Mouse (Mus musculus) embryonic facial prominence, embryonic 15.5 days (tissue): ENCODE data around the gene Gm45844. TPM values are rescaled to one million over a fixed set of nuclear protein-coding genes. Genes with fewer than 3 reads are reported as not detected.
"Not testable (repeated sequence)": the region's sequence is repeated elsewhere in the genome, so short reads cannot be mapped to it uniquely, and the experiment has no call there.

ENCODE experiments used
- ATAC-seq: fragments of 200-750 bp; cut with Nextera tagmentation; 2 replicates; pipeline ENCODE4 v1.8.0; 2017; ENCODE audit warnings: low read depth, moderate TSS enrichment; ENCODE audit not compliant: insufficient number of reproducible peaks, low FRiP score, low TSS enrichment
- H3K27ac ChIP-seq: fragments of 300-500 bp; sonication (generic); replicated peaks from 2 replicates; pipeline ENCODE4 v1.5.1; 2015; ENCODE audit warnings: mild to moderate bottlenecking, inconsistent platforms
- H3K27me3 ChIP-seq: fragments of 300-500 bp; sonication (generic); 2 replicates; pipeline ENCODE4 v1.6.1; 2015; ENCODE audit warnings: inconsistent platforms
- H3K36me3 ChIP-seq: fragments of 300-500 bp; sonication (generic); 2 replicates; pipeline ENCODE4 v1.6.1; 2015; ENCODE audit warnings: mild to moderate bottlenecking, inconsistent platforms
- H3K4me1 ChIP-seq: fragments of 300-500 bp; sonication (generic); 2 replicates; pipeline ENCODE4 v1.6.1; 2015; ENCODE audit warnings: inconsistent platforms
- H3K4me2 ChIP-seq: fragments of 300-500 bp; sonication (generic); replicated peaks from 2 replicates; pipeline ENCODE4 v1.6.1; 2015; ENCODE audit warnings: mild to moderate bottlenecking, inconsistent platforms
- H3K4me3 ChIP-seq: fragments of 300-500 bp; sonication (generic); replicated peaks from 2 replicates; pipeline ENCODE4 v1.5.1; 2015; ENCODE audit warnings: mild to moderate bottlenecking, inconsistent platforms
- H3K9ac ChIP-seq: fragments of 300-500 bp; sonication (generic); 2 replicates; pipeline ENCODE4 v1.6.1; 2015; ENCODE audit warnings: inconsistent platforms
- H3K9me3 ChIP-seq: fragments of 300-500 bp; sonication (generic); replicated peaks from 2 replicates; pipeline ENCODE4 v1.6.1; 2016; ENCODE audit warnings: inconsistent platforms
- WGBS: fragments of 180-500 bp; shearing (Covaris S2); methylation state at CpG from one replicate; pipeline ENCODE4 v1.1.7; 2015; 5-methylcytosine and 5-hydroxymethylcytosine counted together
- polyA plus RNA-seq: library from polyadenylated mRNA; unstranded; fragments of >200 nt; fragmentation: Nextera tagmentation; extraction: Ambion mirVana; gene quantifications from 2 replicates; pipeline ENCODE4 v1.2.1, GENCODE M21; 2015

Gm45844 gene
- polyA plus RNA-seq, result 5.0 and 6.0 TPM in 2 replicates

GRCm38 (mm10) chr7:7277966-7278567 lies at the start of gene Gm45844:
Gm45844 (minus strand) TSS chr7:7278289.
- not testable (repeated sequence) for H3K36me3 ChIP-seq, H3K4me1 ChIP-seq, H3K27me3 ChIP-seq, H3K9me3 ChIP-seq
- 0 out of 2 replicates have a peak within 1 kb of the TSS, but pooled peaks have one; percentile 3 for H3K9ac ChIP-seq
- H3K27ac ChIP-seq, result peak within 1 kb of the TSS; percentile 67
- 45% methylated on average over 45 of the region's 45 CpGs for WGBS
- peak; percentile 100 for ATAC-seq
- H3K4me2 ChIP-seq, result peak within 1 kb of the TSS; percentile 35
- peak within 1 kb of the TSS; percentile 40 for H3K4me3 ChIP-seq

GRCm38 (mm10) chr7:7295595-7295994 lies 17.5 kb upstream of the Gm45844 start:
- Histone ChIP-seq H3K9ac (no peak overlapping the region), H3K4me1 (peaks cover 9% of the 10 kb centered on the region), H3K36me3 (peaks cover 49% of the 10 kb centered on the region), H3K27me3 (peaks cover 1% of the 10 kb centered on the region; the same call in 1 of the 2 replicates), H3K4me3 (no peak overlapping the region), H3K4me2 (no peak overlapping the region), H3K9me3 (no peaks in the 10 kb centered on the region), H3K27ac (no peak overlapping the region)
- ATAC-seq, result no peak
- WGBS, result 78% methylated on average over 16 of the region's 16 CpGs

DNA sequence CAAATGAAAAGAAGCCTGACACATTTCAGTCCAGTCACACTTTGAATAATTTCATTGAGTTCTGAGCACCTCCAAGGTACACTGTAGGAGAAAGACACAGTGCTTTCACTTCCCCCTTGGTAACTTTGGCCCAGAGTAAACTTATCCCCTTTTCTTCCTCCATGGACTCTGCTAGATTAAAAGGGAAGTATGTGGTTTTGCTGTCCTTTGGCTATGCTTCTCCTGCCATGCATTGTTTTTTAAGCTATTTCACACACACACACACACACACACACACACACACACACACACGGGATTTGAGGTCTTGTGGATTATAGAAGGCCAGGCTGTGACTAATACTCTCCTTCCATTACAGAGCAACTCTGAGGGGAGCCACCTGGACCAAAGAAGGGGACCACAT lies 3.3 kb upstream of the Gm45844 start:
- H3K27me3 ChIP-seq, result no peaks in the 10 kb centered on the region
- 35% methylated on average over 1 of the region's 1 CpGs for WGBS
- H3K9ac ChIP-seq, result no peak overlapping the region
- H3K4me2 ChIP-seq, result no peak overlapping the region
- peaks cover 4% of the 10 kb centered on the region; the same call in 1 of the 2 replicates for H3K9me3 ChIP-seq
- no peak overlapping the region for H3K4me3 ChIP-seq
- no peak overlapping the region for H3K27ac ChIP-seq
- H3K36me3 ChIP-seq, result peaks cover 25% of the 10 kb centered on the region
- no peaks in the 10 kb centered on the region for H3K4me1 ChIP-seq
- ATAC-seq, result no peak

GRCm38 (mm10) chr7:7277556-7277955 lies 533 bp downstream of the Gm45844 start:
- peak overlapping the region; percentile 40 for H3K4me3 ChIP-seq
- H3K4me1 ChIP-seq, H3K9me3 ChIP-seq, H3K27me3 ChIP-seq, H3K36me3 ChIP-seq: not testable (repeated sequence)
- 0 out of 2 replicates have a peak overlapping the region, but pooled peaks have one; percentile 3 for H3K9ac ChIP-seq
- 47% methylated on average over 24 of the region's 24 CpGs for WGBS
- peak; percentile 27; the same call in 1 of the 2 replicates for ATAC-seq
- peak overlapping the region; percentile 67 for H3K27ac ChIP-seq
- H3K4me2 ChIP-seq, result peak overlapping the region; percentile 35

- H3K36me3 ChIP-seq, result not testable (repeated sequence)
These were observed 30.9 kb downstream of the Gm45844 start, which contains the start of gene Vmn2r29 for GRCm38 (mm10) chr7:7247228-7247627. Vmn2r29 (minus strand) TSS chr7:7247328.

GRCm38 (mm10) chr7:7209313-7210151 lies 68.6 kb downstream of the Gm45844 start, which contains the start of gene Zfp772:
Zfp772 (minus strand) TSS chr7:7209998.
- not testable (repeated sequence) for H3K36me3 ChIP-seq, H3K27me3 ChIP-seq, H3K4me1 ChIP-seq, ATAC-seq, H3K9me3 ChIP-seq
- H3K9ac ChIP-seq, result peak within 1 kb of the TSS; percentile 42
- WGBS, result 2% methylated on average over 24 of the region's 24 CpGs
- H3K4me3 ChIP-seq, result peak within 1 kb of the TSS; percentile 54
- H3K4me2 ChIP-seq, result peak within 1 kb of the TSS; percentile 58
- H3K27ac ChIP-seq, result peak within 1 kb of the TSS; percentile 55; the same call in 1 of the 2 replicates

More at GRCm38 (mm10) chr7:7247228-7247627, 30.9 kb downstream of the Gm45844 start, which contains the start of gene Vmn2r29:
- not testable (repeated sequence) for H3K9ac ChIP-seq, H3K4me3 ChIP-seq, H3K4me1 ChIP-seq, H3K27me3 ChIP-seq, H3K9me3 ChIP-seq, H3K27ac ChIP-seq, ATAC-seq, H3K4me2 ChIP-seq
- no CpG with 5 or more reads among the region's 1 CpGs for WGBS

GRCm38 (mm10) chr7:7188191-7188942 lies 89.7 kb downstream of the Gm45844 start:
- peak overlapping the region; percentile 60 for H3K4me3 ChIP-seq
- no peaks in the 10 kb centered on the region for H3K9me3 ChIP-seq
- ATAC-seq, result peak; percentile 69; the same call in 1 of the 2 replicates
- H3K4me1 ChIP-seq, result no peaks in the 10 kb centered on the region
- H3K36me3 ChIP-seq, result no peaks in the 10 kb centered on the region
- H3K27me3 ChIP-seq, result no peaks in the 10 kb centered on the region
- H3K9ac ChIP-seq, result no peak overlapping the region
- H3K27ac ChIP-seq, result no peak overlapping the region
- 10% methylated on average over 18 of the region's 18 CpGs for WGBS
- H3K4me2 ChIP-seq, result peak overlapping the region; percentile 41

- Histone ChIP-seq H3K9me3 (no peaks in the 10 kb centered on the region), H3K4me1 (no peaks in the 10 kb centered on the region), H3K4me3 (peak overlapping the region; percentile 60), H3K27me3 (no peaks in the 10 kb centered on the region), H3K4me2 (peak overlapping the region; percentile 41), H3K27ac (no peak overlapping the region), H3K36me3 (peaks cover 4% of the 10 kb centered on the region; the same call in 1 of the 2 replicates), H3K9ac (no peak overlapping the region)
- 41% methylated on average over 13 of the region's 13 CpGs for WGBS
- ATAC-seq, result no peak
These were observed 90.5 kb downstream of the Gm45844 start for GRCm38 (mm10) chr7:7187417-7188190.

DNA sequence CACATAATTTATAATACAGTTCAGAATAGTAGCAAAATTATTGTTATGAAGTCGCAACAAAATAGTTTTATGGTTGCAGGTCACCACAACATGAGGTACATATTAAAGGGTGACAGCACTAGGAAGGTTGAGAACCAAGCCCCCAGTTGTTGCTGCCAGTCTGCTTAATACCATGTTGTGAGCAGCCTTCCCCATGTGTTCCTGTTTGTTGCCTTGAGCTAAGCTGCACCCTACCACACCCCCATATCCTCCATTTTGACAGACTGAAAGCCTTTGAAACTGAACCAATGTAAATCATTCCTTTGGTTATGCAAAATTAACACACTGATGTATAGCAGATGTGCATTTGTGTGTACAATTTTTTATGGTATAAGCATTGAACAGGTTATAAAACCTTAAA lies 92.2 kb downstream of the Gm45844 start:
- 55% methylated on average over 1 of the region's 1 CpGs for WGBS
- Histone ChIP-seq H3K9me3 (no peaks in the 10 kb centered on the region), H3K27me3 (no peaks in the 10 kb centered on the region), H3K4me1 (no peaks in the 10 kb centered on the region), H3K9ac (no peak overlapping the region), H3K4me2 (no peak overlapping the region), H3K27ac (no peak overlapping the region), H3K36me3 (peaks cover 20% of the 10 kb centered on the region), H3K4me3 (no peak overlapping the region)
- no peak for ATAC-seq
